Mouse (Mus musculus) kidney, adult 11 months (tissue): ENCODE results near the gene Vmn1r236.
A peak's percentile ranks its signal among the peaks of the same experiment; 100 is the strongest.

ENCODE experiments used
- DNase-seq: peaks from one replicate; pipeline ENCODE4 v3.0.0; 2022

The Vmn1r236 gene

DNA sequence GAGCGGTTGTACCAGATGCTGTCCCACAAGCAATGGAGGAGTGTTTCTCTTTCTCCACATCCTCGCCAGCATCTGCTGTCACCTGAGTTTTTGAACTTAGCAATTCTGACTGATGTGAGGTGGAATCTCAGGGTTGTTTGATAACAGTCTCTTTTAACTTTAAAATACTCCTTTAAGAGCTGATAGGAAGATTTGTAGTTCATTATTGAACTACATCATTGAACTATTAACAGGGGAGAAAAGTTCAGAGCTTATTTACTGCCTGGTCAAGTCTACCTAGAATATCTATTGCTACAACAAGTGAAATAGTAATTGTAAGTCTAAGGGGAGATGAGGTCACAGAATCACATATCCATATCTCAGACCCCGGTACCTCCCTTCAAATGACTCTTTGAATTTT is at the start of gene Vmn1r236:
Gene Vmn1r236 (plus strand): TSS at position 301 of the 400 bp plus-strand sequence.
- no peak for DNase-seq

DNA sequence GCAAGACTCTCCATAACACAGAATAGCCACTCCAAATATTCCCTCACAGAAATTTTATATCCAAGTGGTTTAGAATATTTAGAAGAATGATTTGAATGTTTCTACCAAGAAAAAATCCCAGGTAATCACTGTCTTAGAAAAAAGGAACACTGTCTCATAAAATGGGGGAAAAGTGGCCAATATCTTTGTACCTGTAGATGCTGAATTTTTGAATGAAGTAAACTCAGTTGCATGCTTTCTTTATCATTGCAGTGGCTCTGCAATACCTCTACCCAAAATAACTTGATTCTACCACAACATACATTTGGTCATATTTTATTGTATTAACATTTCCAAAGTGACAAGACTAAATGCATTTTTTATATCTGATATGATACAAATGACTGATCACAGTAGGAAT is 26.6 kb upstream of the Vmn1r236 start, which contains the start of gene Vmn1r235:
Gene Vmn1r235 (plus strand): TSS at position 301 of the 400 bp plus-strand sequence.
- DNase-seq, result no peak

DNA sequence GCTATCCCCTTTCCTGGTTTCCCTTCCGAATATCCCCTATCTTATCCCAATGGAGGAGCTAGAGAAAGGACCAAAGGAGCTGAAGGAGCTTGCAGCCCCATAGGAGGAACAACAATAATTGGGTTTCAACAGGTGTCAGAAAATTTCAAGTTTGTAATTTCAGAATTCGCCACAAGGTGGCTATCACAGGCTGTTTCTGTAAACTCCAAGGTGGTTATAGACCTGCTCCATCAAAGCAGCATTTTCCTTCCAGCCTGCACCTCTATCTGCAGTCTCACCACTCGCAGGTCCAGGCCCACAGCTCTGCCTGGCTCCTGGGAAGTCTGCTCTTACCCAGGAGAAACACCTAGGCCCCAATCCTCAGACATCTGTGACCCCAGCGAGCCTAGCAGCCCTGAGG is 10.6 kb upstream of the Vmn1r236 start:
- DNase-seq, result peak; percentile 12

DNA sequence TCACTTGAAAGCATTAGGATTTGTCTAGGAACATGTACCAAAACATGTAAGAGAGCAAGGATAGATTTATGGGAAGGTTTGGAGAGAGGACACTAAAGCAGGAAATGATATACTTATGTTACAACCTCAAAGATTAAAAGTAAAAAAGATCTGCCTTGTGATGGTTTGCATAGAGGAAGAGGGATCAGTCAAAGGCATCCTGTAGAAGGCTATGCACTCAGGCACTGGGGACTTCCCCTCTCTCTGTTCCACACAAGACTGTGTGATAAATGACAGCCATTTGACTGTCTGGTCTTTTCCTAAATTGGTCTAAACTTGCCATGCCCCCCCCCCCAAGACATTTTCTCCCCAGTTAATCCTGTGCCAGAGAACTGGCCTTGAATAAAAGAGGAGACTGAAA is 1.7 kb downstream of the Vmn1r236 start:
- no peak for DNase-seq

DNA sequence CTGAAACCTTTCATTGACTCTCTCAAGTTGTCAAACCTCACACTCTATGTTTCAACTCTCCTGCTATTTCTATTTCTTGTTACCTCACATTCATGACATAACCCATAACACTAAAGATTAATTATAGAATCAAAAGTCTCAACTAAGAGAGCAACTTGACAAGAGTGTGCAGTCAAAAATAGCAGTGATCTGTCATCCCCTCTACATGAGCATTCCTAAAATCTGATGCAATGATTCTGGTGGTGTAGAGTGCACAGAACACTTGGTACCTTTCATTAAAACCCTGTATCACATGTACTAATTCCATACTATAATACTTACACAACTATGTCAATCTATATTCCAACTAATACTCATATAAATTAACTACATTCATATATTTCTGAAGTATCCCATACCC is 7.0 kb downstream of the Vmn1r236 start:
- DNase-seq, result no peak

DNA sequence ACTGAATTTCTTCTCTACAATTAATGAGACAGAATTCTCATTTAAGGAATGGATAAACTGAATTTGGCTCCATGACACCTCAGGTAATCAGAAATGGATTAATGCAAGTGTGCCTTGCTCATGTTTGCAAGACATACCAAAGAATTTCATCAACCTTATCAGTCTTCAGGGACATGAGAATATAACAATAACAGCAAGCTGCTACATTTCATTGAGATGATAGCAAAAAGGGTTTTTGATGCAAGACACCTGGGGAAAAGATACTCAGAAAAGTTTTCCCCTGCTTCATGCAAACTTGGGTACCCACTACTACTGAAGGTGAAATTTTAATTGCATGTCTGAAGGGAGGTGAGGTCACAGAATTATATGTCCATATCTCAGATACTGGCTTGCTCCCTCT is 28.8 kb downstream of the Vmn1r236 start, which contains the start of gene Vmn1r237:
Gene Vmn1r237 (plus strand): TSS at position 301 of the 400 bp plus-strand sequence.
- no peak for DNase-seq
